Mouse (Mus musculus) midbrain, embryonic 14.5 days (tissue): Measurements from ENCODE around the gene Lrrc75a. TPM values are rescaled to one million over a fixed set of nuclear protein-coding genes. Genes with fewer than 3 reads are reported as not detected.

Source experiments
- ATAC-seq: fragments of 200-750 bp; cut with Nextera tagmentation; 2 replicates; pipeline ENCODE4 v1.8.0; 2017; ENCODE audit warnings: moderate number of reproducible peaks, moderate library complexity; ENCODE audit not compliant: low FRiP score, low TSS enrichment
- DNase-seq: peaks from one replicate; pipeline ENCODE4 v3.0.0-alpha.2; 2015
- H3K27ac ChIP-seq: fragments of 300-500 bp; sonication (generic); replicated peaks from 2 replicates; pipeline ENCODE4 v1.5.1; 2014; ENCODE audit warnings: mild to moderate bottlenecking, low read depth, low read length, moderate library complexity
- H3K27me3 ChIP-seq: fragments of 300-500 bp; sonication (generic); 2 replicates; pipeline ENCODE4 v1.6.1; 2014; ENCODE audit warnings: low read length, control low read depth, mixed read lengths; ENCODE audit not compliant: control insufficient read depth, insufficient read depth
- H3K36me3 ChIP-seq: fragments of 300-500 bp; sonication (generic); 2 replicates; pipeline ENCODE4 v1.6.1; 2014; ENCODE audit warnings: low read length, control low read depth; ENCODE audit not compliant: control insufficient read depth, insufficient read depth
- H3K4me1 ChIP-seq: fragments of 300-500 bp; sonication (generic); 2 replicates; pipeline ENCODE4 v1.6.1; 2014; ENCODE audit warnings: mild to moderate bottlenecking, antibody characterized with exemption, low read length, control low read depth; ENCODE audit not compliant: control insufficient read depth, insufficient read depth
- H3K4me2 ChIP-seq: fragments of 300-500 bp; sonication (generic); 2 replicates; pipeline ENCODE4 v1.6.1; 2014; ENCODE audit warnings: mild to moderate bottlenecking, low read length, moderate library complexity
- H3K4me3 ChIP-seq: fragments of 300-500 bp; sonication (generic); replicated peaks from 2 replicates; pipeline ENCODE4 v1.5.1; 2014; ENCODE audit warnings: low read depth, low read length
- H3K9ac ChIP-seq: fragments of 300-500 bp; sonication (generic); replicated peaks from 2 replicates; pipeline ENCODE4 v1.6.1; 2014; ENCODE audit warnings: mild to moderate bottlenecking, low read length, moderate library complexity
- H3K9me3 ChIP-seq: fragments of 300-500 bp; sonication (generic); 2 replicates; pipeline ENCODE4 v1.6.1; 2016; ENCODE audit warnings: low read length, control low read depth, mixed read lengths; ENCODE audit not compliant: control insufficient read depth
- WGBS: fragments of 180-500 bp; shearing (Covaris S2); extraction: QIAGEN DNeasy Blood & Tissue Kit; methylation state at CpG from one replicate; pipeline ENCODE4 v1.1.7; 2014; 5-methylcytosine and 5-hydroxymethylcytosine counted together
- polyA plus RNA-seq: library from polyadenylated mRNA; unstranded; fragments of >200 nt; fragmentation: Nextera tagmentation; extraction: Ambion mirVana; gene quantifications from 2 replicates; pipeline ENCODE4 v1.2.1, GENCODE M21; 2014

Gene Lrrc75a
- polyA plus RNA-seq, 1 experiment from 2014 or later, result 11.1 TPM

DNA sequence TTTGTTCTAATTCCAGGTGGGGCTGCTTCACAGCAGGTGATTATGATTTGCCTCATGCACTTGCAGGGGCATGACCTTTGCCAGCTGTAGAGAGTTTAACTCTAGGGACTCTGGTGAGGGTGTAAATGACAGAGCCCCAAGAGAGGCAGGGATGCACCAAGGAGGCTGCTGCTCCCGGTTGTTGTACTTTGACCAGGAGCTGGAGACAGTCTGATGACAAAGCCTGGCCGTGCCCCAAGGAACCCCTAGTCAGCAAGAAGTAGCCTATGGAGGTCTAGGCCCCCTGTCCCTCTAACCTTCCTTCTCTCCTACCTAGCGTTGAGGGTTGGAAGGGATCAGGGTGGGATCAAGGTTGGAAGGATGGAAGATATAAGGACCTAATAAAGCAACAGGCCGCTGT is 32.9 kb downstream of the Lrrc75a start:
- DNase-seq (no peak), ATAC-seq (no peak)
- Histone ChIP-seq H3K4me2 (no peak overlapping the region), H3K4me3 (no peak overlapping the region), H3K27me3 (no peaks in the 10 kb centered on the region), H3K4me1 (peaks cover 29% of the 10 kb centered on the region), H3K9me3 (no peaks in the 10 kb centered on the region), H3K36me3 (peaks cover 9% of the 10 kb centered on the region), H3K27ac (no peak overlapping the region), H3K9ac (no peak overlapping the region)
- 90% methylated on average over 4 of the region's 4 CpGs for WGBS

GRCm38 (mm10) chr11:62614876-62615410 is 33.4 kb downstream of the Lrrc75a start:
- Histone ChIP-seq H3K27me3 (no peaks in the 10 kb centered on the region), H3K27ac (peak overlapping the region; percentile 88), H3K9me3 (no peaks in the 10 kb centered on the region), H3K4me1 (peaks cover 29% of the 10 kb centered on the region), H3K4me2 (no peak overlapping the region), H3K9ac (no peak overlapping the region; the same call in 1 of the 2 replicates), H3K4me3 (no peak overlapping the region), H3K36me3 (peaks cover 9% of the 10 kb centered on the region)
- DNase-seq, result no peak
- ATAC-seq, result no peak
- WGBS, result 78% methylated on average over 8 of the region's 8 CpGs

GRCm38 (mm10) chr11:62613657-62614365 is 34.5 kb downstream of the Lrrc75a start:
- Histone ChIP-seq H3K27me3 (no peaks in the 10 kb centered on the region), H3K4me3 (peak overlapping the region; percentile 25), H3K9ac (peak overlapping the region; percentile 66), H3K4me2 (peak overlapping the region; percentile 57), H3K4me1 (peaks cover 29% of the 10 kb centered on the region), H3K27ac (peak overlapping the region; percentile 88), H3K36me3 (peaks cover 10% of the 10 kb centered on the region), H3K9me3 (no peaks in the 10 kb centered on the region)
- DNase-seq, result peak; percentile 98
- WGBS, result 3% methylated on average over 19 of the region's 19 CpGs
- ATAC-seq, result peak; percentile 91

DNA sequence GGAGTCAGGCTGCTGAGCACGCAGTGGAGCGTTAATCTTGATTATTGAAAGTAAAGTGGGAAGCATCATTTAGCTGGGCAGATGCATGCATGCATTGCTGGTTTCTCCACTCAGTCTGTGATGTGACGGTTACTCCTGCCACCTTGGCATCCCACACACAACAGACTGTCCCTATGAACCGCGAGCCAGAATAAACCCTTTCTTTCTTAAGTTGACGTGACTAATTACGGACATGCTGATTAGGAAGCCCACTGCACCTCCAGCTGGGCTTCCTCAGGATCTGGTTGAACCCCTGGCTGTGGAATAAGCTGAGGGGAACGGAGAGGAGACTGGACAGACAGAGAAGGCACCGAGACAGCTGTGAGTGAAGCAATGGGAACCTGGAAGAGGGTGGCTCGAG is 35.7 kb downstream of the Lrrc75a start:
- H3K4me1 ChIP-seq, result peaks cover 29% of the 10 kb centered on the region
- 37% methylated on average over 10 of the region's 10 CpGs for WGBS
- DNase-seq (peak; percentile 53), ATAC-seq (no peak)
- 0 out of 2 replicates have a peak overlapping the region, but pooled peaks have one; percentile 25 for H3K4me3 ChIP-seq
- H3K27ac ChIP-seq, result peak overlapping the region; percentile 88
- no peaks in the 10 kb centered on the region for H3K9me3 ChIP-seq
- H3K27me3 ChIP-seq, result no peaks in the 10 kb centered on the region
- peaks cover 19% of the 10 kb centered on the region for H3K36me3 ChIP-seq
- H3K4me2 ChIP-seq, result peak overlapping the region; percentile 57
- peak overlapping the region; percentile 42 for H3K9ac ChIP-seq

DNA sequence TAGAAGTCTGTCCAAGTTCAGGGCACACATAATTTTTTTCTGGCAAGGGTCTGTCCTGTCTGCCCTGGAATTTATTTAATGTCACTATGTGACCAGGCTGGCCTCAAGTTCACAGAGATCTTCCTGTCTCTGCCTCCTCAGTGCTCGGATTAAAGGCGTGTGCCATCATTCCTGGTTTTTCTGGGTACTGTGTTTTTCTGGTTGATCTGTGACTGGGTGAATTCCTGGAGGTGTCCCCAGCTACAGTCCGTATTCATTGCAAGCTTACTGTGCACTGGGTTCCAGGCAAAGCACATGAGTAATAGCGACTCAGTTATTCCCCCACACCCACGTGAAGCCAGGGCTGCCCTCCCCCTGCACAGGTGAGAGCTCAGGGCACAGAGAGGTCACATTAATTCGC is 38.0 kb downstream of the Lrrc75a start:
- 88% methylated on average over 6 of the region's 6 CpGs for WGBS
- no peak for DNase-seq
- H3K27me3 ChIP-seq, result no peaks in the 10 kb centered on the region
- H3K9me3 ChIP-seq, result no peaks in the 10 kb centered on the region
- peaks cover 42% of the 10 kb centered on the region for H3K36me3 ChIP-seq
- no peak overlapping the region for H3K4me3 ChIP-seq
- no peak overlapping the region for H3K27ac ChIP-seq
- no peak overlapping the region for H3K4me2 ChIP-seq
- no peak for ATAC-seq
- no peak overlapping the region for H3K9ac ChIP-seq
- peaks cover 42% of the 10 kb centered on the region for H3K4me1 ChIP-seq

- 85% methylated on average over 10 of the region's 10 CpGs for WGBS
- no peak overlapping the region for H3K9ac ChIP-seq
- no peak overlapping the region for H3K4me2 ChIP-seq
- H3K27me3 ChIP-seq, result no peaks in the 10 kb centered on the region
- no peak for ATAC-seq
- H3K4me3 ChIP-seq, result no peak overlapping the region
- peaks cover 44% of the 10 kb centered on the region for H3K4me1 ChIP-seq
- no peak overlapping the region for H3K27ac ChIP-seq
- H3K36me3 ChIP-seq, result peaks cover 54% of the 10 kb centered on the region
- DNase-seq, result no peak
- H3K9me3 ChIP-seq, result no peaks in the 10 kb centered on the region
These were observed 39.3 kb downstream of the Lrrc75a start for GRCm38 (mm10) chr11:62608826-62609675.

DNA sequence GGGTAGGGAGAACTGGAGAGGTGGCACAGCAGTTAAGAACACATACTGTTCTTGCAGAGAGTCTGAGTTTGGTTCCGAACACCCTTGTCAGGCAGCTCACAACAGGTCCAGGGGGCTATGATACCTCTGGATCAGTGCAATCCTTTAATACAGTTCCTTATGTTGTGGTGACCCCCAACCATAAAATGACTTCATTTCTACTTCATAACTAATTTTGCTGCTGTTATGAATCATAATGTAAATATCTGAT is 40.4 kb downstream of the Lrrc75a start:
- H3K9me3 ChIP-seq, result no peaks in the 10 kb centered on the region
- peaks cover 55% of the 10 kb centered on the region for H3K36me3 ChIP-seq
- H3K4me1 ChIP-seq, result peaks cover 43% of the 10 kb centered on the region

GRCm38 (mm10) chr11:62607170-62607951 is 41.0 kb downstream of the Lrrc75a start:
- Histone ChIP-seq H3K27ac (peak overlapping the region; percentile 49; the same call in 1 of the 2 replicates), H3K4me2 (no peak overlapping the region), H3K27me3 (no peaks in the 10 kb centered on the region), H3K9ac (peak overlapping the region; percentile 6; the same call in 1 of the 2 replicates), H3K36me3 (peaks cover 55% of the 10 kb centered on the region), H3K9me3 (no peaks in the 10 kb centered on the region), H3K4me3 (no peak overlapping the region), H3K4me1 (peaks cover 38% of the 10 kb centered on the region)
- DNase-seq (no peak), ATAC-seq (no peak)
- 57% methylated on average over 10 of the region's 10 CpGs for WGBS

More for the DNA sequence above, 40.4 kb downstream of the Lrrc75a start:
- WGBS, result 92% methylated on average over 1 of the region's 1 CpGs
- H3K9ac ChIP-seq, result no peak overlapping the region
- DNase-seq (no peak), ATAC-seq (no peak)
- H3K27ac ChIP-seq, result no peak overlapping the region
- no peaks in the 10 kb centered on the region for H3K27me3 ChIP-seq
- H3K4me3 ChIP-seq, result no peak overlapping the region
- H3K4me2 ChIP-seq, result no peak overlapping the region
